Mouse (Mus musculus) cerebellum, adult 8-10 months (tissue): ENCODE data around the gene Vmn1r11.

Experiments used
- DNase-seq: peaks from one replicate; pipeline ENCODE4 v3.0.0; 2022

The Vmn1r11 gene

DNA sequence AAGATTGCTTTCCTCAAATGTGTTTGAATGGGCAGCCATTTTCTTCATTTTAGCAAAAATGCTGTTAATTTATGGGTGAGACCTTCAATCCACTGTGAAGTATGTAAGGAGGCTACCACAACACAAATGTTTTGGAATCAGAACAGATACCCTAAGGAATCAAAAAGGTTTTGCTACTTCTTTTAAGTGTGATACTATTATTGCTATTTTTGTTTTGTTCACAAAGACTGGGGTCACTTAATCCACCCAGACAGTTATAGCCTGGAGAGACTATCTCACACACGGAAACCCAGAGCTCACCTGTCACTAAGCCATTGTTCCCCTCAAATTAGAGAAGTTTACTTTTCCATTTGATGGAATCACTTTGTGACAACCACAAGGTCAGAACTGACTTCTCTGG lies at the start of gene Vmn1r11:
Gene Vmn1r11 (plus strand): TSS at position 301 of the 400 bp plus-strand sequence.
- DNase-seq, result no peak

DNA sequence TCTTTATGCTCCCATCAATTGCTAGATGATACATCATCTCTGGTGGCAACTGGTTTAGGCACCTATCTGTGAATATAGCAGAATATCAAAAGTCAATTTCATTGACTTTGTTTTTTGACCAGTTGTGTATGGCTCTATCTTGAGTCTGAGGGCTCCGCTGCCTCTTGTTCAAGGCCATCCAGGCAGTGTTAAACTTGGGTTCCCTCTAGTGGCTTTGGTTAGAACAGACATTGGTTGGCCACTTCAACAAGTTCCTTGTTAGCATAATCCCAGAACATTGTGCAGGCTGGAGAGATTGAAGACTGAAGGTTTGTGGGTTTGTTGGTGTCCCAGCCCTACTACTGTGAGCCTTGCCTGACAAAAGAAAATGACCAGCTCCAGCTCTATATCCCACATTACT lies 26.9 kb upstream of the Vmn1r11 start:
- no peak for DNase-seq

DNA sequence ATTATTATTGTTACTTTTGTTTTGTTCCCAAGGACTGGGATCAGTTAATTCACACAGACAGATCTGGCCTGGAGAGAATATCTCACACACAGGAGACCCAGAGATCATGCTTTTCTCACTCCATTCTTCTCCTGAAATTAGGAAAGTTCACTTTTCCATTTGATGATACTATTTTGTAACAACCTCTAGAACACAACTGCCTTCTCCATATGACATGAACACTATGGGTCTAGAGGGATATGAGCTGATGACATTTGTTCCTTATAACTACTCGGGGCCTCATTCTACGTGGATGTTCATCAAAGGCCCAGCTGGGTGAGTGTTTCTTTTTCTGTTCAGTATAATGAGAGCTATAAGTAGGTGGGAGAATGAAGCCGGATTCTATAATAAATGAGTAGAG lies 24.1 kb upstream of the Vmn1r11 start, which contains the start of gene Vmn1r10:
Gene Vmn1r10 (plus strand): TSS at position 301 of the 400 bp plus-strand sequence.
- no peak for DNase-seq

DNA sequence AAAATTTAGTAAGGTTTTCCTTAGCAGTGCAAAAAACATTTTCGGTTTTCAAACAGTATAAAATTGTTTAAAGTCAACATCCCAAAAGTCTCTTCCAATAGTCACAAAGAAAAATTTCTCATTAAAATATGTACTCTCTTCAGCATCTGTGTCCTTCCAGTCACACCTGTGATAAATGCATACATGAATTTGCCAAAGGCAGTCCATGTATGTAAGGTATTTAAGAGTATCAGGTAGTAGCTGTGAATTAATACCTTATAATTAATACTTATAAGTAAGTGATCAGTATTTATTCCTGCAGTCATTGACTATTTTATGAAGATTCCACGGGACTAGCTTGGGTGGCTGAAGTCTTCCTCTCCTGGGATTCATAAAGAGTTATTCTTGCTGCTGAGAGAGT lies 23.4 kb downstream of the Vmn1r11 start, which contains the start of gene Vmn1r12:
Gene Vmn1r12 (plus strand): TSS at position 301 of the 400 bp plus-strand sequence.
- DNase-seq, result no peak
